Comparison of ENCODE assay signal across 17 mouse cellular contexts in genomic region chr11:102401898-102402500, GRCm38 (mm10). TPM values are rescaled to one million over a fixed set of nuclear protein-coding genes. Genes with fewer than 3 reads are reported as not detected.
A peak's percentile ranks its signal among the peaks of the same experiment; 100 is the strongest.
DNase-seq lines count a peak whose midpoint lies in the region; ATAC-seq lines count a peak whose summit lies in the region.
"Had no signal": no experiment of that assay in that cellular context is flagged by ENCODE, and none has a peak within 500 bp of the region (broad histone marks: within the 10 kb centered on the region; RNA-seq: fewer than 3 reads in every experiment).

No protein-coding gene starts in this region.

- DNase-seq in cerebellum, adult 11-12 months, result peak; percentile 60
- DNase-seq in layer of hippocampus, postnatal 10 days (ENCODE audit: low spot score in 2 of 2), result peak; percentile 19 to 20
- no peak for DNase-seq in layer of hippocampus, adult 9-10 months (ENCODE audit: low spot score)
- DNase-seq in testis, postnatal 10 days (ENCODE audit: low spot score), result peak; percentile 47
- DNase-seq in testis, postnatal 14 days (ENCODE audit: low spot score), result no peak
- no peak for DNase-seq in lung, postnatal 4 days
- DNase-seq in urinary bladder, adult 18-20 months (ENCODE audit: low spot score in 2 of 2), result no peak
- DNase-seq: heart, adult 2 months; heart, postnatal 14 days; lung, postnatal 10 days; right cerebral cortex, postnatal 14 days; thymus, postnatal 25 days had no signal

- ATAC-seq in cerebellum, adult (ENCODE audit: insufficient number of reproducible peaks, low FRiP score, low TSS enrichment), result no peak
- ATAC-seq: forebrain, embryonic 15.5 days; intestine, embryonic 15.5 days; liver, embryonic 12.5 days had no signal

RNA-seq across cellular contexts. Expression of gene Slc25a39, which starts 5.7 kb away (rescaled TPM):
- total RNA-seq in layer of hippocampus, postnatal 10 days (2021), result 10 to 100 TPM; 74.8 to 80.1 TPM

RNA-seq across cellular contexts. Expression of gene Rundc3a, which starts 8.8 kb away (rescaled TPM):
- total RNA-seq in layer of hippocampus, postnatal 10 days (2021), result 100 to 1,000 TPM; 356 to 431 TPM

RNA-seq across cellular contexts. Expression of gene Grn, which starts 28.1 kb away (rescaled TPM):
- 10 to 100 TPM; 81.8 to 83.7 TPM for total RNA-seq in layer of hippocampus, postnatal 10 days (2021)

RNA-seq across cellular contexts. Expression of gene Slc4a1, which starts 36.0 kb away (rescaled TPM):
- under 1 TPM; 0.32 to 0.54 TPM for total RNA-seq in layer of hippocampus, postnatal 10 days (2021)

RNA-seq across cellular contexts. Expression of gene Fam171a2, which starts 45.5 kb away (rescaled TPM):
- 100 to 1,000 TPM; 115 TPM for total RNA-seq in layer of hippocampus, postnatal 10 days (2021)
- total RNA-seq: neutrophil, adult 5-6 weeks had no signal

Comparison
In these comparisons a context has a peak if more than half of its experiments do, and no peak if none do; other contexts are left out.
1. DNase-seq: peak in cerebellum, adult 11-12 months (single experiment), layer of hippocampus, postnatal 10 days (2 of 2) and testis, postnatal 10 days (single experiment); none in layer of hippocampus, adult 9-10 months (single experiment), testis, postnatal 14 days (single experiment), lung, postnatal 4 days (0 of 2) and urinary bladder, adult 18-20 months (0 of 2).